Mouse (Mus musculus) myocyte (in vitro differentiated cells): ENCODE data around the gene 3110009E18Rik. TPM values are rescaled to one million over a fixed set of nuclear protein-coding genes. Genes with fewer than 3 reads are reported as not detected.

Experiments used
- H3K27me3 ChIP-seq: one replicate; pipeline ENCODE4 v1.6.1; 2011; ENCODE audit not compliant: control insufficient read depth, insufficient read depth, insufficient read length
- H3K36me3 ChIP-seq: one replicate; pipeline ENCODE4 v1.6.1; 2011; ENCODE audit not compliant: control insufficient read depth, insufficient read depth
- H3K4me2 ChIP-seq: one replicate; pipeline ENCODE4 v1.6.1; 2011; ENCODE audit warnings: low read depth, control low read depth
- H3K4me3 ChIP-seq: one replicate; pipeline ENCODE4 v1.5.1; 2011; ENCODE audit warnings: mild to moderate bottlenecking, control low read depth, moderate library complexity
- H3K79me2 ChIP-seq: one replicate; pipeline ENCODE4 v1.6.1; 2011; ENCODE audit not compliant: control insufficient read depth, insufficient read depth
- H3ac ChIP-seq: one replicate; pipeline ENCODE4 v1.6.1; 2011; ENCODE audit not compliant: control insufficient read depth, insufficient read length
- CEBPB ChIP-seq: IDR thresholded peaks from 2 replicates; pipeline ENCODE4 v1.6.1; 2011; ENCODE audit warnings: mild to moderate bottlenecking, moderate library complexity; ENCODE audit not compliant: poor library complexity, insufficient read depth, severe bottlenecking
- E2F4 ChIP-seq: IDR thresholded peaks from one replicate; pipeline ENCODE4 v1.6.1; 2011; ENCODE audit warnings: mild to moderate bottlenecking, control low read depth, moderate library complexity; ENCODE audit not compliant: insufficient read depth
- MAX ChIP-seq: IDR thresholded peaks from one replicate; pipeline ENCODE4 v1.6.1; 2011; ENCODE audit warnings: low read depth, mild to moderate bottlenecking, control low read depth
- MYOD1 ChIP-seq, 3 experiments: IDR thresholded peaks; one replicate each; pipeline ENCODE4 v1.6.1; 2011; ENCODE audit warnings: control low read depth in 2 of 3, low read depth in 2 of 3, mild to moderate bottlenecking in 2 of 3, moderate library complexity in 1 of 3; ENCODE audit not compliant: insufficient read length in 2 of 3, control insufficient read depth in 1 of 3
- MYOG ChIP-seq, 3 experiments: IDR thresholded peaks; one replicate each; pipeline ENCODE4 v1.6.1; 2011; ENCODE audit warnings: control low read depth in 2 of 3, low read depth in 2 of 3, mild to moderate bottlenecking in 2 of 3; ENCODE audit not compliant: insufficient read length in 2 of 3, control insufficient read depth in 1 of 3, insufficient read depth in 1 of 3
- POLR2A ChIP-seq: IDR thresholded peaks from one replicate; pipeline ENCODE4 v1.6.1; 2011; ENCODE audit warnings: low read depth, mild to moderate bottlenecking, control low read depth, moderate library complexity; ENCODE audit not compliant: insufficient read length
- POLR2AphosphoS2 ChIP-seq: IDR thresholded peaks from one replicate; pipeline ENCODE4 v1.6.1; 2011; ENCODE audit warnings: low read depth, control low read depth; ENCODE audit not compliant: insufficient read length
- REST ChIP-seq: IDR thresholded peaks from one replicate; pipeline ENCODE4 v1.6.1; 2011; ENCODE audit warnings: mild to moderate bottlenecking, control low read depth, moderate library complexity; ENCODE audit not compliant: insufficient read depth, insufficient read length
- SRF ChIP-seq: IDR thresholded peaks from one replicate; pipeline ENCODE4 v1.6.1; 2011; ENCODE audit warnings: low read depth; ENCODE audit not compliant: control insufficient read depth, insufficient read length
- TCF12 ChIP-seq: IDR thresholded peaks from one replicate; pipeline ENCODE4 v1.6.1; 2011; ENCODE audit warnings: mild to moderate bottlenecking, control low read depth; ENCODE audit not compliant: poor library complexity, insufficient read depth, severe bottlenecking
- TCF3 ChIP-seq: IDR thresholded peaks from one replicate; pipeline ENCODE4 v1.6.1; 2011; ENCODE audit warnings: low read depth, control low read depth; ENCODE audit not compliant: insufficient read length
- USF1 ChIP-seq: IDR thresholded peaks from one replicate; pipeline ENCODE4 v1.6.1; 2011; ENCODE audit warnings: low read depth, mild to moderate bottlenecking, control low read depth, moderate library complexity
- polyA plus RNA-seq: library from polyadenylated mRNA; unstranded; fragments of >200 nt; fragmentation: generic; extraction: Trizol; gene quantifications from one replicate; pipeline ENCODE4 v1.2.1, GENCODE M21; 2012; ENCODE audit warnings: missing spikeins

3110009E18Rik gene
- polyA plus RNA-seq, 1 experiment = 18.2 TPM

- H3K79me2 ChIP-seq = no peaks in the 10 kb centered on the region
- no peak overlapping the region for H3K4me3 ChIP-seq
- no peaks in the 10 kb centered on the region for H3K27me3 ChIP-seq
- no peaks in the 10 kb centered on the region for H3K36me3 ChIP-seq
- no peak overlapping the region for H3ac ChIP-seq
- H3K4me2 ChIP-seq = no peak overlapping the region
- TF ChIP-seq MYOG (IDR thresholded peaks at IDR 0.05; ENCODE audit: control insufficient read depth in 1 of 3, insufficient read depth in 1 of 3, insufficient read length in 2 of 3, low read depth in 2 of 3) = no peak
- TF ChIP-seq POLR2AphosphoS2 = no peak
- no peak for TF ChIP-seq TCF3
Observed at GRCm38 (mm10) chr1:120100456-120101226, 20.3 kb upstream of the 3110009E18Rik start.

- Histone ChIP-seq H3ac (no peak overlapping the region), H3K4me2 (no peak overlapping the region), H3K4me3 (no peak overlapping the region), H3K36me3 (no peaks in the 10 kb centered on the region), H3K79me2 (no peaks in the 10 kb centered on the region), H3K27me3 (no peaks in the 10 kb centered on the region)
- no peak for TF ChIP-seq E2F4
- no peak for TF ChIP-seq POLR2AphosphoS2
- TF ChIP-seq MYOG (IDR thresholded peaks at IDR 0.05; ENCODE audit: control insufficient read depth in 1 of 3, insufficient read depth in 1 of 3, insufficient read length in 2 of 3, low read depth in 2 of 3) = no peak
- TF ChIP-seq USF1 = no peak
- no peak for TF ChIP-seq POLR2A
- TF ChIP-seq TCF12 = no peak
- TF ChIP-seq MAX = no peak
- TF ChIP-seq MYOD1 (IDR thresholded peaks at IDR 0.05; ENCODE audit: control insufficient read depth in 1 of 3, insufficient read length in 2 of 3, low read depth in 2 of 3) = no peak
- no peak for TF ChIP-seq TCF3
- TF ChIP-seq SRF = no peak
- no peak for TF ChIP-seq REST
- no peak for TF ChIP-seq CEBPB
Observed at GRCm38 (mm10) chr1:120101227-120101609, 19.8 kb upstream of the 3110009E18Rik start.

GRCm38 (mm10) chr1:120105556-120105959 lies 15.4 kb upstream of the 3110009E18Rik start:
- TF ChIP-seq MAX = no peak
- no peak for TF ChIP-seq USF1
- no peak for TF ChIP-seq REST
- TF ChIP-seq CEBPB = no peak
- no peak for TF ChIP-seq POLR2AphosphoS2
- no peak overlapping the region for H3K4me2 ChIP-seq
- no peaks in the 10 kb centered on the region for H3K27me3 ChIP-seq
- no peak overlapping the region for H3K4me3 ChIP-seq
- H3ac ChIP-seq = no peak overlapping the region
- H3K36me3 ChIP-seq = no peaks in the 10 kb centered on the region
- H3K79me2 ChIP-seq = no peaks in the 10 kb centered on the region

- Histone ChIP-seq H3K4me2 (no peak overlapping the region), H3ac (no peak overlapping the region), H3K79me2 (no peaks in the 10 kb centered on the region), H3K27me3 (no peaks in the 10 kb centered on the region), H3K4me3 (no peak overlapping the region), H3K36me3 (peaks cover 24% of the 10 kb centered on the region)
- TF ChIP-seq MAX (no peak), POLR2A (no peak), CEBPB (no peak), TCF3 (no peak), MYOG (IDR thresholded peaks at IDR 0.05; ENCODE audit: control insufficient read depth in 1 of 3, insufficient read depth in 1 of 3, insufficient read length in 2 of 3, low read depth in 2 of 3) (no peak), POLR2AphosphoS2 (no peak), SRF (no peak), MYOD1 (IDR thresholded peaks at IDR 0.05; ENCODE audit: control insufficient read depth in 1 of 3, insufficient read length in 2 of 3, low read depth in 2 of 3) (no peak), TCF12 (no peak), REST (no peak), E2F4 (no peak), USF1 (no peak)
Observed at GRCm38 (mm10) chr1:120109741-120110432, 11.1 kb upstream of the 3110009E18Rik start.

GRCm38 (mm10) chr1:120111766-120112165 lies 9.2 kb upstream of the 3110009E18Rik start:
- Histone ChIP-seq H3K4me3 (no peak overlapping the region), H3K27me3 (no peaks in the 10 kb centered on the region), H3K4me2 (no peak overlapping the region), H3K36me3 (peaks cover 38% of the 10 kb centered on the region), H3K79me2 (no peaks in the 10 kb centered on the region), H3ac (no peak overlapping the region)
- TF ChIP-seq MYOG (IDR thresholded peaks at IDR 0.05; ENCODE audit: control insufficient read depth in 1 of 3, insufficient read depth in 1 of 3, insufficient read length in 2 of 3, low read depth in 2 of 3) (no peak), POLR2AphosphoS2 (no peak), MAX (no peak), TCF12 (no peak), CEBPB (no peak), MYOD1 (IDR thresholded peaks at IDR 0.05; ENCODE audit: control insufficient read depth in 1 of 3, insufficient read length in 2 of 3, low read depth in 2 of 3) (no peak), USF1 (no peak), E2F4 (no peak), REST (no peak), TCF3 (no peak), POLR2A (no peak), SRF (no peak)
